Mouse (Mus musculus) liver, adult 2 months (tissue): ENCODE measurements around the gene Borcs6.

Experiments used
- CTCF ChIP-seq: fragments of 200-500 bp; IDR thresholded peaks from 2 replicates; pipeline ENCODE4 v1.5.1; 2011; ENCODE audit warnings: low read depth, low read length, control low read depth
- POLR2A ChIP-seq: fragments of 200-500 bp; IDR thresholded peaks from 2 replicates; pipeline ENCODE4 v1.6.1; 2011; ENCODE audit warnings: low read length, control low read depth; ENCODE audit not compliant: insufficient read depth; ENCODE audit errors: extremely low read depth

- TF ChIP-seq CTCF, result no peak
- no peak for TF ChIP-seq POLR2A
Observed at GRCm38 (mm10) chr11:69052824-69053421, 6.6 kb upstream of the Borcs6 start.
